Mouse (Mus musculus) MEL (cell line): ENCODE data around the gene Il17ra. TPM values are rescaled to one million over a fixed set of nuclear protein-coding genes. Genes with fewer than 3 reads are reported as not detected.

Source experiments
- DNase-seq: peaks from one replicate; pipeline ENCODE4 v3.0.0; 2011; ENCODE audit warnings: low read depth, low spot score
- H3K27ac ChIP-seq: 2 replicates; pipeline ENCODE4 v1.5.1; 2012; ENCODE audit warnings: low read depth, mild to moderate bottlenecking, control low read depth, low read length, moderate library complexity; ENCODE audit not compliant: control insufficient read depth
- H3K27me3 ChIP-seq, 2 experiments: fragments of 150-350 bp in 1 of 2; sonication (generic) in 1 of 2; 2 replicates each; pipeline ENCODE4 v1.6.1; 2012; ENCODE audit warnings: low read length in 2 of 2, mild to moderate bottlenecking in 2 of 2, improper control_type of control experiment in 1 of 2, moderate library complexity in 1 of 2; ENCODE audit not compliant: insufficient read depth in 2 of 2, control insufficient read depth in 1 of 2
- H3K36me3 ChIP-seq, 2 experiments: 2 replicates each; pipeline ENCODE4 v1.6.1; 2012 to 2014; ENCODE audit warnings: low read length in 2 of 2, improper control_type of control experiment in 1 of 2, inconsistent platforms in 1 of 2, mild to moderate bottlenecking in 1 of 2; ENCODE audit not compliant: insufficient read depth in 2 of 2, control insufficient read depth in 1 of 2
- H3K4me1 ChIP-seq, 2 experiments: fragments of 150-350 bp in 1 of 2; sonication (generic) in 1 of 2; 2 replicates each; pipeline ENCODE4 v1.6.1; 2012; ENCODE audit warnings: low read length in 2 of 2, improper control_type of control experiment in 1 of 2, mild to moderate bottlenecking in 1 of 2; ENCODE audit not compliant: insufficient read depth in 2 of 2, control insufficient read depth in 1 of 2
- H3K4me3 ChIP-seq, 2 experiments: fragments of 150-350 bp in 1 of 2; sonication (generic) in 1 of 2; 2 replicates each; pipeline ENCODE4 v1.5.1; 2012; ENCODE audit warnings: low read depth in 2 of 2, low read length in 2 of 2, mild to moderate bottlenecking in 2 of 2, moderate library complexity in 2 of 2, control low read depth in 1 of 2, improper control_type of control experiment in 1 of 2; ENCODE audit not compliant: control insufficient read depth in 1 of 2, insufficient read depth in 1 of 2
- H3K79me2 ChIP-seq: 2 replicates; pipeline ENCODE4 v1.6.1; 2012; ENCODE audit warnings: mild to moderate bottlenecking, low read length, moderate library complexity; ENCODE audit not compliant: control insufficient read depth, poor library complexity, insufficient read depth
- H3K9ac ChIP-seq: 2 replicates; pipeline ENCODE4 v1.6.1; 2012; ENCODE audit warnings: low read depth, mild to moderate bottlenecking, control low read depth, low read length, moderate library complexity; ENCODE audit not compliant: control insufficient read depth, poor library complexity, severe bottlenecking
- H3K9me3 ChIP-seq: fragments of 150-350 bp; sonication (generic); replicated peaks from 2 replicates; pipeline ENCODE4 v1.6.1; 2012; ENCODE audit warnings: mild to moderate bottlenecking, low read length, improper control_type of control experiment, moderate library complexity; ENCODE audit not compliant: insufficient read depth
- BHLHE40 ChIP-seq: IDR thresholded peaks from 2 replicates; pipeline ENCODE4 v1.6.1; 2012; ENCODE audit warnings: low read depth, mild to moderate bottlenecking, inconsistent platforms, low read length, improper control_type of control experiment, borderline replicate concordance
- CHD2 ChIP-seq: IDR thresholded peaks from 2 replicates; pipeline ENCODE4 v1.6.1; 2011; ENCODE audit warnings: low read length, improper control_type of control experiment
- E2F4 ChIP-seq: IDR thresholded peaks from 2 replicates; pipeline ENCODE4 v1.6.1; 2011; ENCODE audit warnings: low read depth, low read length, improper control_type of control experiment, borderline replicate concordance
- ELF1 ChIP-seq: IDR thresholded peaks from 2 replicates; pipeline ENCODE4 v1.6.1; 2014; ENCODE audit warnings: low read depth, mild to moderate bottlenecking, inconsistent platforms, low read length, improper control_type of control experiment, moderate library complexity
- GABPA ChIP-seq: IDR thresholded peaks from 2 replicates; pipeline ENCODE4 v1.6.1; 2012; ENCODE audit warnings: low read depth, mild to moderate bottlenecking, inconsistent platforms, low read length, improper control_type of control experiment, moderate library complexity
- GATA1 ChIP-seq: IDR thresholded peaks from 2 replicates; pipeline ENCODE4 v1.6.1; 2011; ENCODE audit warnings: low read depth, low read length, improper control_type of control experiment
- MAZ ChIP-seq: IDR thresholded peaks from 2 replicates; pipeline ENCODE4 v1.6.1; 2012; ENCODE audit warnings: low read depth, mild to moderate bottlenecking, inconsistent platforms, low read length, improper control_type of control experiment
- MEF2A ChIP-seq: IDR thresholded peaks from 2 replicates; pipeline ENCODE4 v1.6.1; 2014; ENCODE audit warnings: low read depth, mild to moderate bottlenecking, inconsistent platforms, low read length, improper control_type of control experiment; ENCODE audit not compliant: poor library complexity, insufficient replicate concordance, severe bottlenecking; ENCODE audit errors: extremely low read depth
- MXI1 ChIP-seq: IDR thresholded peaks from 2 replicates; pipeline ENCODE4 v1.6.1; 2011; ENCODE audit warnings: mild to moderate bottlenecking, low read depth, low read length, improper control_type of control experiment
- MYB ChIP-seq: IDR thresholded peaks from 2 replicates; pipeline ENCODE4 v1.6.1; 2011; ENCODE audit warnings: mild to moderate bottlenecking, low read depth, low read length, improper control_type of control experiment
- MYC ChIP-seq: IDR thresholded peaks from 2 replicates; pipeline ENCODE4 v1.6.1; 2011; ENCODE audit warnings: low read depth, mild to moderate bottlenecking, low read length, improper control_type of control experiment, moderate library complexity
- NELFE ChIP-seq: IDR thresholded peaks from 2 replicates; pipeline ENCODE4 v1.6.1; 2011; ENCODE audit warnings: low read depth, low read length, improper control_type of control experiment
- NRF1 ChIP-seq: IDR thresholded peaks from 2 replicates; pipeline ENCODE4 v1.6.1; 2014; ENCODE audit warnings: low read depth, mild to moderate bottlenecking, inconsistent platforms, low read length, improper control_type of control experiment, moderate library complexity; ENCODE audit not compliant: poor library complexity, insufficient read depth, severe bottlenecking
- POLR2A ChIP-seq, 2 experiments: IDR thresholded peaks; 2 replicates each; pipeline ENCODE4 v1.6.1; 2011 to 2012; ENCODE audit warnings: low read length in 2 of 2, mild to moderate bottlenecking in 2 of 2, control low read depth in 1 of 2, improper control_type of control experiment in 1 of 2, low read depth in 1 of 2, moderate library complexity in 1 of 2; ENCODE audit not compliant: control insufficient read depth in 1 of 2, insufficient read depth in 1 of 2, poor library complexity in 1 of 2
- POLR2AphosphoS2 ChIP-seq: IDR thresholded peaks from 2 replicates; pipeline ENCODE4 v1.6.1; 2011; ENCODE audit warnings: low read length, improper control_type of control experiment
- POLR2AphosphoS5 ChIP-seq: IDR thresholded peaks from 2 replicates; pipeline ENCODE4 v1.6.1; 2012; ENCODE audit warnings: low read depth, borderline replicate concordance, mild to moderate bottlenecking, inconsistent platforms, low read length, moderate library complexity, mixed read lengths
- RAD21 ChIP-seq: IDR thresholded peaks from 2 replicates; pipeline ENCODE4 v1.6.1; 2011; ENCODE audit warnings: mild to moderate bottlenecking, low read depth, low read length, improper control_type of control experiment
- RCOR1 ChIP-seq: IDR thresholded peaks from 2 replicates; pipeline ENCODE4 v1.6.1; 2012; ENCODE audit warnings: low read depth, mild to moderate bottlenecking, inconsistent platforms, low read length, improper control_type of control experiment
- SMC3 ChIP-seq: IDR thresholded peaks from 2 replicates; pipeline ENCODE4 v1.6.1; 2011; ENCODE audit warnings: low read depth, low read length, improper control_type of control experiment
- TAL1 ChIP-seq: IDR thresholded peaks from 2 replicates; pipeline ENCODE4 v1.6.1; 2012; ENCODE audit warnings: mild to moderate bottlenecking, inconsistent platforms, low read length, moderate library complexity, mixed read lengths
- TBP ChIP-seq: IDR thresholded peaks from 2 replicates; pipeline ENCODE4 v1.8.0; 2011; ENCODE audit warnings: low read depth, low read length, improper control_type of control experiment
- TCF12 ChIP-seq: IDR thresholded peaks from 2 replicates; pipeline ENCODE4 v1.6.1; 2014; ENCODE audit warnings: low read depth, mild to moderate bottlenecking, inconsistent platforms, low read length, improper control_type of control experiment, moderate library complexity
- UBTF ChIP-seq: IDR thresholded peaks from 2 replicates; pipeline ENCODE4 v1.6.1; 2012; ENCODE audit warnings: low read depth, mild to moderate bottlenecking, inconsistent platforms, low read length, improper control_type of control experiment, moderate library complexity, borderline replicate concordance; ENCODE audit not compliant: insufficient read depth
- USF1 ChIP-seq: IDR thresholded peaks from 2 replicates; pipeline ENCODE4 v1.6.1; 2014; ENCODE audit warnings: low read depth, mild to moderate bottlenecking, inconsistent platforms, low read length, improper control_type of control experiment, moderate library complexity
- ZMIZ1 ChIP-seq: IDR thresholded peaks from 2 replicates; pipeline ENCODE4 v1.6.1; 2012; ENCODE audit warnings: low read depth, mild to moderate bottlenecking, inconsistent platforms, low read length, improper control_type of control experiment, moderate library complexity
- ZNF384 ChIP-seq: IDR thresholded peaks from 2 replicates; pipeline ENCODE4 v1.6.1; 2012; ENCODE audit warnings: low read depth, mild to moderate bottlenecking, inconsistent platforms, low read length, improper control_type of control experiment
- polyA plus RNA-seq, 2 experiments: library from polyadenylated mRNA; stranded (reverse) in 1 of 2; unstranded in 1 of 2; fragments of >175 nt in 1 of 2; fragments of >200 nt in 1 of 2; gene quantifications; 2 replicates each; pipeline versions ENCODE4 v1.2.1 to v1.2.4; 2012; ENCODE audit warnings: low replicate concordance in 2 of 2, low read depth in 1 of 2; ENCODE audit not compliant: insufficient read length in 2 of 2, insufficient read depth in 1 of 2, missing spikeins in 1 of 2
- total RNA-seq: library from RNA; depleted of rRNA; stranded (reverse); fragments of 300-350 nt; gene quantifications from 2 replicates; pipeline ENCODE4 v1.2.3, GENCODE M21; 2012

The Il17ra gene
- total and polyA plus RNA-seq, 3 experiments = 18.0 to 43.3 TPM; not detected in 1

DNA sequence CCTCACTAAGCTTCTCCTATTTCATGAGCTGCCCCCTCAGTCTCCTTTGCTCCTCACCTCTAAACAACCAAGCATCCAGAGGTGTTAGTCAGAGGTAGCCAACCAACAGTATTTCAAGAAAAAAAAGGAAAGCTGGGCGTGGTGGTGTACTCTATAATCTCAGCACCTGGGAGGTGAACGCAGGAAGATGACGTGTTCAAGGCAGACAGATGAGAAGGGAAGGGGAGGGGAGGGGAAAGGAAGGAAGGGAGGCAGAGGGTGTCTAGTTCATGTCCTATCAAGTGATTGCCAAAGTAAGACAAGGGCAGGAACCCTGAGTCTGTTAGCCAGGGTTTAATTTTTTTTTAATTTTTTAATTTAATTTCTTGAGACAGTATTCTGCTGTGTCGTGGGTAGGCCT lies 45.6 kb downstream of the Il17ra start:
- no peak overlapping the region for H3K4me3 ChIP-seq
- H3K27me3 ChIP-seq = no peaks in the 10 kb centered on the region
- H3K36me3 ChIP-seq = peaks cover 0 to 4% of the 10 kb centered on the region in 2 experiments; a peak in 2 of 4 replicates
- DNase-seq = no peak
- H3K27ac ChIP-seq = no peak overlapping the region
- H3K9me3 ChIP-seq = no peaks in the 10 kb centered on the region
- H3K4me1 ChIP-seq = peaks cover 0 to 10% of the 10 kb centered on the region in 2 experiments; a peak in 2 of 4 replicates
- H3K9ac ChIP-seq = no peak overlapping the region
- no peak for TF ChIP-seq MXI1
- no peak for TF ChIP-seq MYB
- no peak for TF ChIP-seq BHLHE40
- TF ChIP-seq MEF2A = no peak
- TF ChIP-seq UBTF = no peak
- no peak for TF ChIP-seq POLR2AphosphoS5
- TF ChIP-seq CHD2 = no peak
- no peak for TF ChIP-seq MAZ
- no peak for TF ChIP-seq POLR2AphosphoS2
- no peak for TF ChIP-seq SMC3
- TF ChIP-seq GABPA = no peak
- no peak for TF ChIP-seq ZNF384
- no peak for TF ChIP-seq USF1
- TF ChIP-seq POLR2A (IDR thresholded peaks at IDR 0.05; ENCODE audit: control insufficient read depth in 1 of 2, insufficient read depth in 1 of 2, low read depth in 1 of 2, low read length in 2 of 2, poor library complexity in 1 of 2) = no peak
- H3K79me2 ChIP-seq = no peaks in the 10 kb centered on the region

- peaks cover 0 to 4% of the 10 kb centered on the region in 2 experiments; a peak in 2 of 4 replicates for H3K36me3 ChIP-seq
- no peak for TF ChIP-seq ZMIZ1
- TF ChIP-seq TBP = no peak
- TF ChIP-seq E2F4 = no peak
- TF ChIP-seq TAL1 = no peak
- TF ChIP-seq ELF1 = no peak
- TF ChIP-seq TCF12 = no peak
- no peak for TF ChIP-seq USF1
- no peak for TF ChIP-seq MXI1
- TF ChIP-seq NRF1 = no peak
- TF ChIP-seq NELFE = no peak
- no peak for TF ChIP-seq RAD21
- no peak for TF ChIP-seq GATA1
- TF ChIP-seq MYB = no peak
- TF ChIP-seq SMC3 = no peak
- TF ChIP-seq POLR2AphosphoS2 = no peak
- TF ChIP-seq MEF2A = no peak
- TF ChIP-seq MYC = no peak
- TF ChIP-seq RCOR1 = no peak
- TF ChIP-seq, all 39 proteins: peak for 0
Measured at GRCm38 (mm10) chr6:120509975-120510374, 46.9 kb downstream of the Il17ra start.

More at GRCm38 (mm10) chr6:120509975-120510374, 46.9 kb downstream of the Il17ra start:
- Histone ChIP-seq H3K9me3 (no peaks in the 10 kb centered on the region), H3K79me2 (no peaks in the 10 kb centered on the region), H3K27me3 (no peaks in the 10 kb centered on the region), H3K9ac (no peak overlapping the region), H3K4me3 (no peak overlapping the region), H3K4me1 (peaks cover 0 to 10% of the 10 kb centered on the region in 2 experiments; a peak in 2 of 4 replicates), H3K27ac (no peak overlapping the region)
- no peak for DNase-seq
